ENCODE assay signal across 8 mouse cellular contexts in the genomic region with DNA sequence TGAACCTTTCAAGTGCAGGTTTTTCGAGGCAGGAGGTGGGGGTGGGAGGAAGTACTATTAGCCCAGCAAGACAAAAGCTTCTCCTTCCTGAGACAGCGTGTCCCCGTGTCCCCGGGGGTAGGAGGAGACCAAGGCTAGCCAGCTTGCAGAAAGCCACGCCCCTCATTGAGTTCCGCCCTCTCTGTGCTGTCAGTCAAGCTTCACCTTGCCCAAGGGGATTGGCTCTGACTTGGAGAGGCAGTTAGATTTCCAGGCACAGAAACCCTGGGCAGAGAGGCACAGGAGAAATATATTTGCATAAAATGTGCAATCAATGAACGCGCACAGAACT. TPM values are rescaled to one million over a fixed set of nuclear protein-coding genes. Genes with fewer than 3 reads are reported as not detected.
A peak's percentile ranks its signal among the peaks of the same experiment; 100 is the strongest.
DNase-seq lines count a peak whose midpoint lies in the region; ATAC-seq and TF ChIP-seq lines count a peak whose summit lies in the region.

No protein-coding gene starts in this region.

- 2% methylated on average over 8 of the region's 8 CpGs for WGBS in liver, embryonic 15.5 days (ENCODE audit: insufficient replicate concordance)

- TF ChIP-seq POLR2A in testis, adult 2 months (IDR thresholded peaks at IDR 0.05; ENCODE audit: control insufficient read depth, low read depth, low read length) = peak; percentile 41; the same call in 1 of the 2 replicates

- H3K4me2 ChIP-seq in liver, embryonic 15.5 days = peak overlapping the region; percentile 66

- H3K9me3 ChIP-seq in liver, embryonic 15.5 days (replicated peaks) = no peaks in the 10 kb centered on the region

- peak; percentile 88 for ATAC-seq in liver, embryonic 15.5 days (ENCODE audit: insufficient read depth)

- H3K36me3 ChIP-seq in liver, embryonic 15.5 days (replicated peaks) = no peaks in the 10 kb centered on the region
- no peaks in the 10 kb centered on the region for H3K36me3 ChIP-seq in testis, adult 2 months (ENCODE audit: control insufficient read depth, insufficient read depth, low read length)

- H3K4me3 ChIP-seq in liver, embryonic 15.5 days (replicated peaks) = peak overlapping the region; percentile 49
- peak overlapping the region; percentile 76 for H3K4me3 ChIP-seq in testis, adult 2 months (ENCODE audit: control insufficient read depth, low read depth, low read length)

- H3K27ac ChIP-seq in liver, embryonic 15.5 days (replicated peaks) = no peak overlapping the region
- no peak overlapping the region for H3K27ac ChIP-seq in testis, adult 2 months (ENCODE audit: control insufficient read depth, insufficient read depth, low read depth, low read length)

- H3K27me3 ChIP-seq in liver, embryonic 15.5 days = no peaks in the 10 kb centered on the region; the same call in 1 of the 2 replicates
- no peaks in the 10 kb centered on the region for H3K27me3 ChIP-seq in testis, adult 2 months (ENCODE audit: control insufficient read depth, insufficient read depth, low read length)

- 0 out of 2 replicates have a peak, but pooled peaks cover 12% of the 10 kb centered on the region for H3K4me1 ChIP-seq in liver, embryonic 15.5 days (replicated peaks)
- peaks cover 13% of the 10 kb centered on the region for H3K4me1 ChIP-seq in testis, adult 2 months (ENCODE audit: control insufficient read depth, insufficient read depth, low read length)

- peak; percentile 30 for DNase-seq in 416B (ENCODE audit: low read depth)
- peak; percentile 61 to 64 for DNase-seq in adrenal gland, adult 18-20 months (ENCODE audit: low spot score in 2 of 2)
- DNase-seq in embryo, embryonic 9.5 days (ENCODE audit: extremely low spot score) = peak; percentile 90
- peak; percentile 89 to 91 for DNase-seq in heart, adult 9 months (ENCODE audit: low spot score in 2 of 2)
- DNase-seq in kidney, adult 8-10 months = peak; percentile 91 to 92
- DNase-seq in neural tube, embryonic 10.5 days (ENCODE audit: extremely low spot score, low spot score) = peak; percentile 76

- H3K9ac ChIP-seq in liver, embryonic 15.5 days = no peak overlapping the region

- no peak for TF ChIP-seq CTCF in testis, adult 2 months (IDR thresholded peaks at IDR 0.05; ENCODE audit: control insufficient read depth, insufficient read depth, insufficient replicate concordance, low read depth, low read length)

RNA-seq across cellular contexts. Expression of a gene that starts 1.7 kb away (rescaled TPM):
- 1 to 10 TPM; 3.9 to 4.5 TPM for total RNA-seq in adrenal gland, adult 18-20 months (2021)
- polyA plus RNA-seq in liver, embryonic 15.5 days (2015; fragmentation: Nextera tagmentation; extraction: Ambion mirVana) = 0.06 TPM in 1 of 2 replicates, not detected in the other
- 1.7 and 1.8 TPM in 2 replicates for polyA plus RNA-seq in testis, adult 2 months (2012; rRNA removed)

Comparison
In these comparisons a context has a peak if more than half of its experiments do, and no peak if none do; other contexts are left out.
1. DNase-seq: peak in every context shown above with its lines; median percentile 92 in kidney, adult 8-10 months; 90 in embryo, embryonic 9.5 days; 90 in heart, adult 9 months; 76 in neural tube, embryonic 10.5 days; 62 in adrenal gland, adult 18-20 months; 30 in 416B.